Mouse (Mus musculus) right cerebral cortex, postnatal 36 days (tissue): ENCODE measurements at regions not wholly inside any gene's neighbourhood (a gene's known extent, or its start where the extent isn't known, plus 50 kb on each side); places are given as distances from the start of the nearest gene placed in this dataset.

ENCODE experiments used
- DNase-seq, 2 experiments: peaks; one replicate each; pipeline ENCODE4 v3.0.0; 2022; ENCODE audit warnings: low spot score in 2 of 2, mixed read lengths in 1 of 2

DNA sequence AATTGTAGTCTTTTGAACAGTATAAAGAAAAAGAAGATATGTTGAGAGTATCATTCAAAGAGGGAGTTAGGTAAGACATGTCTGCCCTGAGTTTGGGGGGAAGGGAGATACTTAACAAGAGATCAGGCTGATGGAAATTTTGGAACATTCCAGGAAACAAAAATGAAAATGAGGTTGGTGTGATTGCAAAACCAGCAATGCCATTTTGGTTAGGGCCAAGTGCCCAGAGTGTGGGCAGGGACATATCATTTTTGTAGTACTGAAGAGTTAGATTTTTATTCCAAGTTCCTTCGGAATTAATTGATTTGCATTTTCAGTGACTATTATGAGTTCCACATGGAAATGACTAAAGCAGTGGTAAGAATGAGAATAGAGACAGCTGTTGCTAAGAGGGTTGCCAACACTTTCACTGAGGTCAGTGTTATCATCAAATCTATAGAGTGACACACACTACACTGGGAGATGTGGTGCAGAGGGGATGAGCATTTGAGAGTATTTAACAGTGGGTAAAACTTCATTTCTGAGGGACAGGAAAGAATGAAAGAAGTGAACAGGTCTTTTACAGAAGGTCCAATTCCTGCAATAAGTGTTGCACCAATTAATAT, 105.1 kb upstream of the Erbb4 start:
- no peak for DNase-seq

- DNase-seq, result no peak
Measured at GRCm38 (mm10) chr1:69202745-69203144, 94.9 kb upstream of the Erbb4 start.

- no peak for DNase-seq
Measured at GRCm38 (mm10) chr1:69165202-69165601, 57.3 kb upstream of the Erbb4 start.
